Mouse (Mus musculus): ENCODE results near the gene Pros1.
A peak's percentile ranks its signal among the peaks of the same experiment; 100 is the strongest.

The Pros1 gene

DNA sequence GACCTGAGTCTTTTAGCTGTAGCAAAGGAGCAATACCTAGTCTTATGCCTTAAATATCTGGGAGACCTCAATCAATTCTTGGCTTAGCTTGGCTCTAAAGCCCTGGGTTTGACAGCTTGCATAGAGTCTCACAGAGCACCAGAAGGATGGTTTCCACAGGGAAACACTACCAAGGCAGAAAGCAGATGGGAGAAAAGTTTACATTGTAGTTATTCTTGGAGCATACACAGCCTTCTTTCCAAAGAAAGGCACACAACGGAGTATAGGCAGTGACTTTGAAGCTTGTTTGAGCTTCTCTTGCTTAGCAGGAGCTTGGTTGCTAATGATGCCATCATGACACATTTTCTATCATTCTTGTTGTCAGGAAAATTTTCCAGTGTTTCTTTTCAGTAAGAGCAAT, 6.0 kb downstream of the Pros1 start:
- DNase-seq (ENCODE audit: low read depth, low spot score), result no peak

DNA sequence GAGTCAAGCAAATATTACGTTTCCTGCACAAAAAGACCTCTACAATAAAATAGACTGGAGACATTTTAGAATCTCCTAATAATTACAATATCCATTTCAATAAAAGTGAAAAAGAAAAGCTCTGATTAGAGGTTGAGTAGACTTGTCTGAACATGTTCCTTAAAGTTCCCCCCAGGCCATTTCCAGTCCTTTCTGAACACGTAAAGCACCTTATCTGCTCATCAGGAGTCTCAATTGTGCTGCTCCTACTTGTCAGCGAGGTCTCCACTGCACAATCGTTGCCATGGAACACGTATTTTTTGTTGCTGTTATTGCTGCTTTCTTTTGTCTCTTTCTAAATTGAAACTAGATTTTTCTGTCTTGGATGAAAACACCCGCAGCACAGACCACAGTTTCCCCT, 7.3 kb downstream of the Pros1 start:
- no peak for DNase-seq (ENCODE audit: low read depth, low spot score)

DNA sequence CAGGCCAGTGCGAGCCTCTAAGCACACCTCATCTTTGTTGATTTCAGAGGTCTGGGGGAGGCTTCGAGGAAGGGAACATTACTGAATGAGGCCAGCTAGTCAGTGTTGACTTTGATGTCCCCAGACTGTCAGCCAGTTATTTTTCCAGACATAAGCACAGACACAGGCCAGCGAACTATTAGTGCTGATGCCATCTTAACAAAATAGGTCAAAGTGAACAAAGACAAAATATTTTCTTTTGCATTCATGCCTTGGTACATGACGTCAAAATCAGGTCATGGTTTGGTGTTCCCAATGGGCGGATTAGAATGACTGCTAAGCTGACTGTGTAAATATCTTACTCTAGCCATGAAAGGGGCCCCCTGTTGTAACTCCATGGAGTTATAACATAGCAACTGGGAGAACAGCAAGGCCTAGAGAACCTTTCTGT, 18.6 kb downstream of the Pros1 start:
- no peak for DNase-seq (ENCODE audit: low read depth, low spot score)

DNA sequence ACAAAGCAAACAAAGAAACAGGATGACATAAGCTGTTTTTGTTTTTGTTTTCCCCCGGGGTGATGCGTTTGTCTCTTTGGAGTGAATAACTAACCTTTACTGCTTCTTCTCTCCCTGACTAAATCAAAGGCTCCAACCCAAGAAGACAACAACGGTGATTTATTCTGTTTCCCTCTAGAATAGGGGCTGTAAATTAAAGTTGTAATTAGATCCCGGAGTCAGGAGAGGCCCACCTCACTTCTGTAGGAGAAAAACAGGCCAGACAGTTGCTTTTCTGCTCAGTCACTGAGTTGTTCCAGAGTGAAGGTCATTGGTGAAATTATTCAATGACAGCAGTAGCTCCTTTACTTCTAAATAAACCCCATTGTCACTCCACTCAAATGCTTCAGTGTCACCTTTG, 19.1 kb downstream of the Pros1 start:
- DNase-seq (ENCODE audit: low read depth, low spot score), result no peak

- no peak for DNase-seq (ENCODE audit: low read depth, low spot score)
Measured at GRCm38 (mm10) chr16:62874065-62874464, 20.0 kb downstream of the Pros1 start.

DNA sequence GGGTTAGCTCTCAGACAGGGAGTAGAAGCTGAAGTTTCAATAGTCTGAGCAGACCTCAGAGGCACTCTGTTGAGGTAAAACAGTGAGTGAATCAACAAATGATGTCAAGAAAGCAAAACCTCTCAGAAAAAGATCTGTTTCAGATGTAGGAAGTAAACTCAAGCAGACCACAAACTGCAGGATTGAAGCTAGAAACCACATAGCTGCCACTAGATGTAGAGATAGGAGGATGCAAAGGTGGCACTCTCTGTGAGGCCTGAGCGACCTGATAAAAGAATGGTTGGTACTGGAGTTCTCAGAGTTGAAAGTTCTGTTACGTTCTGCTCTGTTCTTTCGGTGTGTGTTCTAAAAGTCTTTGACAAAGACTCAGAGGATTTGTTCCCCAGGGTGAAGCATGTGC, 41.7 kb downstream of the Pros1 start:
- no peak for DNase-seq (ENCODE audit: low read depth, low spot score)

DNA sequence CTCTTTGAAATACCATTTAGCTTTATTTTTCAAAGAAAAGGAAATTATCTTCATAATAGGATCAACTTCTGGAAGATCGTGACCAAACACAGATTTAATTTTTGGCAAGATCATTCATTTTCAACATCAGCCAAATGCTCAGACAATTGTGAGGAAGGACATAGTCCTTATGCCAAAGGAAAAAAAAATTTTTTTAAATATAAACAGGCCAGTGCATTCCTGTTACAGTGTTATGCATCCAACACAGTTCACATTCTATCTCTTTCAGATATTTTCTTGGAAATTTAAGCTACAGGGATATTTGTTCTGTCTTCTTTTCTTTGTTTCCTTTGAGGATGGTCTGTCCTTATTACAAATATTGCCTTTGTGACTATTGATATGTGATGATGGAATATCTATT, 57.3 kb downstream of the Pros1 start:
- no peak for DNase-seq (ENCODE audit: low read depth, low spot score)

DNA sequence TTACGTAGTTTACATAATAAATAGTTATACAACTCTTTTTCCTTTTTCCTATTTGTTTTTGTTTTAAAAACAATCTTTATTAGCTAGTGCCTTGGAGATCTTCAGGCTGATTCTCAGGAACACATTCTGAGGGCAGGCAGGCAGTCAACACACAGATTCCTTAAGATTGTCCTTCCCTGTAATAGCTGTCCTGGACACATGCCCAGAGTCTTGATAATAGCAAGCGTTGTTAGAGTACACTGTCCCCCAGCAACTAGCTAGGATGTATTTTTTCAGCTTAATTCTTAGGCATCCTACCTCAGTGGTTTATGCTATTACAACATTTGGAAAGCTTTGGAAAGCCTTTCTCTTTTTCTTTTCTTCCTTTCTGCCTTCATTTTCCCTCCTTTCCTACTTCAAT, 58.1 kb downstream of the Pros1 start:
- DNase-seq (ENCODE audit: low read depth, low spot score), result no peak

DNA sequence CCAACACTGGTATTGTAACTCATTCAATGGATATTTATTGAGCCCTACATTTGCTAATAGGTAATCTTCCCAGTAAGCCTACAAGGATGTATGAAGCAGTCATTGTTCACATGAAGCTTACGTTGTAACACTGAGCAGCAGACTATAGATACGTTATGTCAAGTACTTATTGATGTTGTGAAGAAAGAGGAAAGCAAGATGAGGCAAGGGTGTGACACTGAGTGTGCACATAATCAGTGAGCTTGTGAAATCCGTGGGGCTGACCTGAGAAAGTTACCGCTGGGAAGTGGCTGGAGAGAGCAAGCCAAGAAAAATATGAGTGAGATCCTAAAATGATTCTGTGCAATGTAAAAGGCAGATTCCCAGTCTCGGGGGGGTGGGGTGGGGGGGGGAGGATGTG, 61.4 kb downstream of the Pros1 start:
- no peak for DNase-seq (ENCODE audit: low read depth, low spot score)

- no peak for DNase-seq (ENCODE audit: low read depth, low spot score)
Measured at GRCm38 (mm10) chr16:62922245-62922644, 68.1 kb downstream of the Pros1 start.

DNA sequence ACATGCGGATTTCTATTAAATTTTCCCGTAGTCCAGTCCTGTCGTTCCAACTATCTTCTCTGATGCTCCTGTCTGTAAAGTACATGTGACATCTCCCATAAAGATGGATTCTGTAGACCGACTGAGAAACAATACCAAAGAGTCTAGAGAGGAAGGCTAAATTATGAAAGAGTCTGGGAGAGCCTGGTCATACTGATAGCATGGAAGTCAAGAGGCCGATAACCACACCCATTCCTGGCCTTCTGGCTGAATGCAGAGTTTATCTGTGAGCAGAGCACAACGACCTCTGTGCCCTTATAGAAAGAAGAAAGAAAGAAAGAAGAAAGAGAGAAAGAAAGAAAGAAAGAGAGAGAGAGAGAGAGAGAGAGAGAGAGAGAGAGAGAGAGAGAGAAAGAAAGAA, 77.2 kb downstream of the Pros1 start:
- DNase-seq (ENCODE audit: low read depth, low spot score), result no peak

GRCm38 (mm10) chr16:62936316-62936715, 82.2 kb downstream of the Pros1 start:
- no peak for DNase-seq (ENCODE audit: low read depth, low spot score)

DNA sequence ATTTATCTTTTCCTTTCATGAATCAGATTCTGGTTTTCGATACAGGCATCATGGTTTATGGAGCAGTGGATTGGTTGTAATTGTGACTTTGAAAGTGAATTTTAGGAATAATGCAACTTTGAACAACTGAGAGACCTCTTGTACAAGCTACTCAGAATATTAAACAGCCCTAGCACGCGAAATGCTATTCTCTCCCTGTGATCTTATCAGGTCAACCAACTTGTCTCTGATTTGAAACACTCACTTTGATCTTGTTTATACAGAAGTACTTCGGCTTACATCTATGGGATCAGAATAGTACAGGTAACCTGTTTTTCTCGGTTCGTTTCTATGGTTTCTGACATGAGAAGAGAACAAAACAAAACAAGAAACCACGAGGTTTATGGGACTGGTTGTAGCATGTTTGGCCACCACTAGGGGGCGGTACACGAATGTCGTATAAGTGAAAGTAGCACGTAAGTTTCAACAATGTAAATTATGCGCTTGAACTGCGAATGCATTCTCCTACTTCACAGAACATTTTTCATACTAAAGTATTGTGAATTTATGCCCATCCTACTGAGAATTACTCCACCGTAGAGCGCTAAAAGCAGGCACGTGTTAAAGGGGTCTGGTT, 86.4 kb downstream of the Pros1 start:
- peak; percentile 79 for DNase-seq (ENCODE audit: low read depth, low spot score)

GRCm38 (mm10) chr16:62941763-62942162, 87.7 kb downstream of the Pros1 start:
- no peak for DNase-seq (ENCODE audit: low read depth, low spot score)

DNA sequence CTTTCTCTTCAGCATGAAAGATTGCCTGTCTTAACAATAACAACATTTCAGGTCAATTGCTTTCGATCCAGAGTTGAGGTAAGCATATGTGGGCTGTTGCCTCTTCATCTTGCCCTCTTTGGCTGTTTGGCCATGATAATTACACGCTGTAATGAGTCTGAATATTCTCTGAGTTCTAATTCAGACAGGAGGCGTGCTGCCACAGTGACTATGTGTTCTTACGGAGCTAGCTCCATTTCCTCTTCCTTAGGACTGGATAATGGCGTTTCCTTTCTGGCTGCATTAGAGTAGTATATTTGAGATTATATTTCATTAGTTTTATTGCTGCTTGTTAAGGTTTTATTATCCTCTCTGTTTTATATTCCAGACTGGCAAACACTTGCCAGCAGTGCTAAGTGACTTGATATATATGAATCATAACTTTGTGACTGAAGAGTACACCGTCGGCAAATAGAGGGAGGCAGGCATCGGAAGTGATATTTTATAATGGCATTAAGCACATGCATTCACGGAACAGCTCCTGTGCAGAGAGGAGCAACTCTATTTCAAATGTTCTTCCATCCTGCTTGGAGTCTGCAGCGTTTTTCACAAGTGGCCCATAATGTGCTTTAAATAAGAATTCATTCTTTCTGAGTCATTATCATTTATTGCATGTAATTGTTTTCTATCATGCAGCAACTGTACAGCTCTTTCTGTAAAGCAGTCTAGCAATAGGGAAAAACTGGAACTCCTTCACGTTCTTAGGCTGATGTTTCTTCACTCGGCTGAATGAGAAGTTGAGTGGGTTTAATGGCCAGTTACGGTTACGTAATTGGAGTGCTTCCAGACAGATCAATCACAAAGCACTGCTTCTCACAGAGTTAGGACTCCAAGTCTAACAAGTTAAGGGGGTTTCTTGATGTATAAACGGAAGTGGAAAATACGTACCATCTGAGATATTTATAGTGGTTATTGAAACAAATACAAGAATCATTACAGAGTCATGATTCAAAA, 88.6 kb downstream of the Pros1 start:
- DNase-seq (ENCODE audit: low read depth, low spot score), result no peak

GRCm38 (mm10) chr16:62958485-62958884, 104.4 kb downstream of the Pros1 start:
- DNase-seq (ENCODE audit: low read depth, low spot score), result no peak

GRCm38 (mm10) chr16:62964361-62964763, 110.3 kb downstream of the Pros1 start:
- DNase-seq (ENCODE audit: low read depth, low spot score), result no peak

DNA sequence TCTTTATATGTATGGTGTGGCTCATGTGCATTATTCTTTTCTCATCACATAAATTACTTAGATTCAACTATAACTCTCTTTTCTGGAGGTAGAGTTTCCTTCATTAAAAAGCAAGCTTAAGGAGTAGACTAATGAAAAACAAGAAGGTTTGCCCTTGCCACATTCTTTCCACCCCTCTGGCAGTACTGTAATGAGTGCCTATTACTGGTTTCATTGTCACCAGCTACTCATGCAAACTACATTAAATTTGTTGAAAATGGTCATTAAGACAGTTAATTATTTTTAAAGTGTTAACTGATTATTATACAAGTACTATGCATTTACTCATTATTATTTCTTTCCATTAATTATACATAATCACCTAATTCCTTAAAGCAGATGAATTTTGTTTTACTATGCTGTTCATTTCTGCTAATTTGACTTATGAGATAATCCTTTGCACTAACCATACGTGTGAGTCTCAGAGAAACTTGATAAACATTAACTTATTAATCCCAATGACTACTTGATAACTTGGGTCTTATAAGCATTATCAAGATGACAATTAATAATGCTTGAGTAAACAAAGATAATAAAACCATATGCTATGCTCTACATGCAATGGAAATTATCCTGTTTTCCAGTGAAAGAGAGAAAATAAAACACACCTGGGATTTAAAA, 117.7 kb downstream of the Pros1 start:
- DNase-seq (ENCODE audit: low read depth, low spot score), result no peak

GRCm38 (mm10) chr16:62974926-62975325, 120.8 kb downstream of the Pros1 start:
- no peak for DNase-seq (ENCODE audit: low read depth, low spot score)
